Mouse (Mus musculus) lung, postnatal 0 days (tissue): Measurements from ENCODE around the gene Hyal1. TPM values are rescaled to one million over a fixed set of nuclear protein-coding genes. Genes with fewer than 3 reads are reported as not detected.

ENCODE experiments used
- ATAC-seq: fragments of 200-750 bp; cut with Nextera tagmentation; 2 replicates; pipeline ENCODE4 v1.8.0; 2017; ENCODE audit warnings: moderate library complexity
- DNase-seq: peaks from one replicate; pipeline ENCODE4 v3.0.0-alpha.2; 2016; ENCODE audit warnings: low spot score
- H3K27ac ChIP-seq: fragments of 300-500 bp; sonication (generic); 2 replicates; pipeline ENCODE4 v1.5.1; 2014; ENCODE audit warnings: antibody characterized with exemption, mild to moderate bottlenecking, low read length, mixed read lengths
- H3K27me3 ChIP-seq: fragments of 300-500 bp; sonication (generic); replicated peaks from 2 replicates; pipeline ENCODE4 v1.6.1; 2014; ENCODE audit warnings: low read length, mixed read lengths; ENCODE audit not compliant: insufficient read depth
- H3K36me3 ChIP-seq: fragments of 300-500 bp; sonication (generic); 2 replicates; pipeline ENCODE4 v1.6.1; 2014; ENCODE audit warnings: low read length, mixed read lengths; ENCODE audit not compliant: insufficient read depth
- H3K4me1 ChIP-seq: fragments of 300-500 bp; sonication (generic); 2 replicates; pipeline ENCODE4 v1.6.1; 2014; ENCODE audit warnings: antibody characterized with exemption, low read depth, low read length, mixed read lengths; ENCODE audit not compliant: insufficient read depth
- H3K4me2 ChIP-seq: fragments of 300-500 bp; sonication (generic); replicated peaks from 2 replicates; pipeline ENCODE4 v1.6.1; 2014; ENCODE audit warnings: low read depth, mild to moderate bottlenecking, low read length, moderate library complexity, mixed read lengths
- H3K4me3 ChIP-seq: fragments of 300-500 bp; sonication (generic); 2 replicates; pipeline ENCODE4 v1.5.1; 2014; ENCODE audit warnings: low read depth, low read length
- H3K9ac ChIP-seq: fragments of 300-500 bp; sonication (generic); replicated peaks from 2 replicates; pipeline ENCODE4 v1.6.1; 2014; ENCODE audit warnings: low read depth, mild to moderate bottlenecking
- H3K9me3 ChIP-seq: fragments of 300-500 bp; sonication (generic); 2 replicates; pipeline ENCODE4 v1.6.1; 2016; ENCODE audit warnings: low read length, mixed read lengths
- CTCF ChIP-seq: IDR thresholded peaks from 2 replicates; pipeline ENCODE4 v1.5.1; 2016; ENCODE audit warnings: antibody characterized with exemption, mild to moderate bottlenecking
- EP300 ChIP-seq: IDR thresholded peaks from 2 replicates; pipeline ENCODE4 v1.6.1; 2016; ENCODE audit warnings: antibody characterized with exemption, mild to moderate bottlenecking, control low read depth
- WGBS: fragments of 180-500 bp; shearing (Covaris S2); extraction: QIAGEN DNeasy Blood & Tissue Kit; methylation state at CpG from one replicate; pipeline ENCODE4 v1.1.7; 2014; 5-methylcytosine and 5-hydroxymethylcytosine counted together
- polyA plus RNA-seq: library from polyadenylated mRNA; unstranded; fragments of >200 nt; fragmentation: Nextera tagmentation; extraction: Ambion mirVana; gene quantifications from 2 replicates; pipeline ENCODE4 v1.2.1, GENCODE M21; 2015

Gene Hyal1
- polyA plus RNA-seq, 1 experiment from 2014 or later = 11.0 TPM

GRCm38 (mm10) chr9:107608741-107609432 is 32.2 kb downstream of the Hyal1 start, which contains the start of gene Sema3b:
Gene Sema3b (minus strand): TSS chr9:107609229.
- ATAC-seq (peak; percentile 27), DNase-seq (peak; percentile 82)
- Histone ChIP-seq H3K9ac (no peak within 1 kb of the TSS), H3K4me1 (peaks cover 18% of the 10 kb centered on the region), H3K27ac (peak within 1 kb of the TSS; percentile 91), H3K36me3 (no peaks in the 10 kb centered on the region), H3K9me3 (no peaks in the 10 kb centered on the region), H3K27me3 (no peaks in the 10 kb centered on the region), H3K4me3 (no peak within 1 kb of the TSS), H3K4me2 (peak within 1 kb of the TSS; percentile 44)
- 38% methylated on average over 12 of the region's 12 CpGs for WGBS
- TF ChIP-seq EP300 = no peak
- no peak for TF ChIP-seq CTCF

GRCm38 (mm10) chr9:107609433-107609830 is 32.7 kb downstream of the Hyal1 start:
- H3K9ac ChIP-seq = no peak overlapping the region
- no peaks in the 10 kb centered on the region for H3K9me3 ChIP-seq
- WGBS = 70% methylated on average over 4 of the region's 4 CpGs
- H3K36me3 ChIP-seq = 0 out of 2 replicates have a peak, but pooled peaks cover under 1% of the 10 kb centered on the region
- ATAC-seq (no peak), DNase-seq (no peak)
- no peak for TF ChIP-seq CTCF
- TF ChIP-seq EP300 = no peak
- no peak overlapping the region for H3K4me3 ChIP-seq
- H3K4me2 ChIP-seq = no peak overlapping the region
- no peaks in the 10 kb centered on the region for H3K27me3 ChIP-seq
- H3K27ac ChIP-seq = no peak overlapping the region
- H3K4me1 ChIP-seq = peaks cover 18% of the 10 kb centered on the region

GRCm38 (mm10) chr9:107611456-107612190 is 34.9 kb downstream of the Hyal1 start:
- Histone ChIP-seq H3K9ac (peak overlapping the region; percentile 29), H3K4me3 (no peak overlapping the region), H3K27ac (peak overlapping the region; percentile 96), H3K36me3 (peaks cover 22% of the 10 kb centered on the region), H3K9me3 (no peaks in the 10 kb centered on the region), H3K4me2 (peak overlapping the region; percentile 61), H3K27me3 (no peaks in the 10 kb centered on the region), H3K4me1 (peaks cover 18% of the 10 kb centered on the region)
- DNase-seq = peak; percentile 50
- no peak for TF ChIP-seq CTCF
- no peak for TF ChIP-seq EP300
- no peak for ATAC-seq
- 42% methylated on average over 6 of the region's 6 CpGs for WGBS

GRCm38 (mm10) chr9:107612191-107612944 is 35.6 kb downstream of the Hyal1 start:
- 5% methylated on average over 32 of the region's 48 CpGs for WGBS
- peak overlapping the region; percentile 96 for H3K27ac ChIP-seq
- H3K4me3 ChIP-seq = peak overlapping the region; percentile 29
- DNase-seq (peak; percentile 99), ATAC-seq (peak; percentile 91)
- no peaks in the 10 kb centered on the region for H3K9me3 ChIP-seq
- TF ChIP-seq EP300 = peak; percentile 71
- TF ChIP-seq CTCF = peak; percentile 97
- H3K4me1 ChIP-seq = peaks cover 18% of the 10 kb centered on the region
- peak overlapping the region; percentile 29 for H3K9ac ChIP-seq
- H3K36me3 ChIP-seq = peaks cover 27% of the 10 kb centered on the region
- H3K27me3 ChIP-seq = no peaks in the 10 kb centered on the region
- H3K4me2 ChIP-seq = peak overlapping the region; percentile 61

- peak; percentile 41 for ATAC-seq
- Histone ChIP-seq H3K27ac (peak overlapping the region; percentile 96), H3K36me3 (peaks cover 32% of the 10 kb centered on the region), H3K4me2 (peak overlapping the region; percentile 61), H3K9me3 (no peaks in the 10 kb centered on the region), H3K4me1 (peaks cover 20% of the 10 kb centered on the region), H3K9ac (0 out of 2 replicates have a peak overlapping the region, but pooled peaks have one; percentile 34), H3K4me3 (0 out of 2 replicates have a peak overlapping the region, but pooled peaks have one; percentile 5), H3K27me3 (no peaks in the 10 kb centered on the region)
- DNase-seq = peak; percentile 73
- peak; percentile 71 for TF ChIP-seq EP300
- peak; percentile 64 for TF ChIP-seq CTCF
- 6% methylated on average over 12 of the region's 12 CpGs for WGBS
Measured at GRCm38 (mm10) chr9:107612945-107613569, 36.3 kb downstream of the Hyal1 start.
